In genomic region chr9:25400647-25401335, GRCm38 (mm10) we compare ENCODE assay signal across 9 mouse cellular contexts.
DNase-seq lines count a peak whose midpoint lies in the region; ATAC-seq lines count a peak whose summit lies in the region.
"Had no signal": no experiment of that assay in that cellular context is flagged by ENCODE, and none has a peak within 500 bp of the region (broad histone marks: within the 10 kb centered on the region; RNA-seq: fewer than 3 reads in every experiment).

No protein-coding gene starts in this region.

- H3K27ac ChIP-seq in embryonic facial prominence, embryonic 10.5 days (replicated peaks), result peak overlapping the region; percentile 48
- H3K27ac ChIP-seq in limb, embryonic 10.5 days, result no peak overlapping the region
- H3K27ac ChIP-seq in midbrain, embryonic 13.5 days, result no peak overlapping the region

- H3K36me3 ChIP-seq in embryonic facial prominence, embryonic 10.5 days (replicated peaks), result no peaks in the 10 kb centered on the region
- no peaks in the 10 kb centered on the region for H3K36me3 ChIP-seq in limb, embryonic 10.5 days
- H3K36me3 ChIP-seq in midbrain, embryonic 13.5 days, result no peaks in the 10 kb centered on the region

- DNase-seq in ovary, postnatal 36 days (ENCODE audit: low spot score), result peak; percentile 31
- no peak for DNase-seq in ovary, postnatal 10 days (ENCODE audit: low spot score)
- DNase-seq in embryonic facial prominence, embryonic 10.5 days (ENCODE audit: low spot score), result peak; percentile 77
- DNase-seq in limb, embryonic 10.5 days (ENCODE audit: low spot score), result peak; percentile 64
- no peak for DNase-seq in layer of hippocampus, adult 11-12 months (ENCODE audit: low spot score)

- H3K4me1 ChIP-seq in embryonic facial prominence, embryonic 10.5 days, result peaks cover 7% of the 10 kb centered on the region
- H3K4me1 ChIP-seq in limb, embryonic 10.5 days, result peaks cover 6% of the 10 kb centered on the region
- peaks cover 6% of the 10 kb centered on the region; the same call in 1 of the 2 replicates for H3K4me1 ChIP-seq in midbrain, embryonic 13.5 days (replicated peaks)
- H3K4me1 ChIP-seq: megakaryocyte, embryonic 14.5 days had no signal

- 36% methylated on average over 9 of the region's 9 CpGs for WGBS in embryonic facial prominence, embryonic 10.5 days
- WGBS in limb, embryonic 10.5 days, result 38% methylated on average over 9 of the region's 9 CpGs
- WGBS in midbrain, embryonic 13.5 days, result 35% methylated on average over 9 of the region's 9 CpGs

- no peak overlapping the region for H3K4me2 ChIP-seq in midbrain, embryonic 13.5 days (replicated peaks)

- H3K27me3 ChIP-seq in embryonic facial prominence, embryonic 10.5 days (replicated peaks; ENCODE audit: low read depth, poor library complexity, severe bottlenecking), result no peaks in the 10 kb centered on the region
- no peaks in the 10 kb centered on the region for H3K27me3 ChIP-seq in limb, embryonic 10.5 days (ENCODE audit: low read depth, poor library complexity, severe bottlenecking)
- H3K27me3 ChIP-seq in midbrain, embryonic 13.5 days, result no peaks in the 10 kb centered on the region
- H3K27me3 ChIP-seq: megakaryocyte, embryonic 14.5 days had no signal

- H3K9ac ChIP-seq in midbrain, embryonic 13.5 days (replicated peaks), result no peak overlapping the region

- peak overlapping the region; percentile 18; the same call in 1 of the 2 replicates for H3K4me3 ChIP-seq in embryonic facial prominence, embryonic 10.5 days
- no peak overlapping the region for H3K4me3 ChIP-seq in limb, embryonic 10.5 days
- H3K4me3 ChIP-seq in midbrain, embryonic 13.5 days (replicated peaks), result no peak overlapping the region
- H3K4me3 ChIP-seq: megakaryocyte, embryonic 14.5 days had no signal

- ATAC-seq in hematopoietic stem cell, adult 5-6 weeks (replicated peaks in 1 of 2; ENCODE audit: insufficient read depth in 1 of 2, low FRiP score in 2 of 2, low TSS enrichment in 1 of 2, low read depth in 1 of 2, poor library complexity in 2 of 2, severe bottlenecking in 2 of 2), result peak; percentile 94 to 100
- ATAC-seq in midbrain, embryonic 13.5 days, result peak; percentile 95
- ATAC-seq in erythroid progenitor cell, adult 5-6 weeks (replicated peaks; ENCODE audit: low FRiP score, poor library complexity, severe bottlenecking), result no peak

- H3K9me3 ChIP-seq in embryonic facial prominence, embryonic 10.5 days, result no peaks in the 10 kb centered on the region
- H3K9me3 ChIP-seq in limb, embryonic 10.5 days (replicated peaks), result no peaks in the 10 kb centered on the region
- H3K9me3 ChIP-seq in midbrain, embryonic 13.5 days, result no peaks in the 10 kb centered on the region
- H3K9me3 ChIP-seq: megakaryocyte, embryonic 14.5 days had no signal

Comparison
In these comparisons a context has a peak if more than half of its experiments do, and no peak if none do; other contexts are left out.
1. DNase-seq: peak in ovary, postnatal 36 days (single experiment), embryonic facial prominence, embryonic 10.5 days (single experiment) and limb, embryonic 10.5 days (single experiment); none in ovary, postnatal 10 days (single experiment) and layer of hippocampus, adult 11-12 months (single experiment).